Mouse (Mus musculus) stomach, postnatal 0 days (tissue): ENCODE measurements around the gene Ctnna2. TPM values are rescaled to one million over a fixed set of nuclear protein-coding genes. Genes with fewer than 3 reads are reported as not detected.
A peak's percentile ranks its signal among the peaks of the same experiment; 100 is the strongest.

Experiments
- ATAC-seq: fragments of 200-750 bp; cut with Nextera tagmentation; 2 replicates; pipeline ENCODE4 v1.8.0; 2017; ENCODE audit not compliant: low FRiP score, low TSS enrichment
- DNase-seq: peaks from one replicate; pipeline ENCODE4 v3.0.0-alpha.2; 2016; ENCODE audit warnings: low spot score
- H3K27ac ChIP-seq: fragments of 300-500 bp; sonication (generic); replicated peaks from 2 replicates; pipeline ENCODE4 v1.5.1; 2014; ENCODE audit warnings: mild to moderate bottlenecking, control low read depth
- H3K27me3 ChIP-seq: fragments of 300-500 bp; sonication (generic); 2 replicates; pipeline ENCODE4 v1.6.1; 2014; ENCODE audit warnings: low read length; ENCODE audit not compliant: control insufficient read depth, insufficient read depth
- H3K36me3 ChIP-seq: fragments of 300-500 bp; sonication (generic); 2 replicates; pipeline ENCODE4 v1.6.1; 2014; ENCODE audit warnings: low read length, mixed read lengths; ENCODE audit not compliant: control insufficient read depth, insufficient read depth
- H3K4me1 ChIP-seq: fragments of 300-500 bp; sonication (generic); replicated peaks from 2 replicates; pipeline ENCODE4 v1.6.1; 2014; ENCODE audit warnings: antibody characterized with exemption; ENCODE audit not compliant: control insufficient read depth, insufficient read depth
- H3K4me2 ChIP-seq: fragments of 300-500 bp; sonication (generic); replicated peaks from 2 replicates; pipeline ENCODE4 v1.6.1; 2014; ENCODE audit warnings: low read depth, mild to moderate bottlenecking, control low read depth, moderate library complexity
- H3K4me3 ChIP-seq: fragments of 300-500 bp; sonication (generic); 2 replicates; pipeline ENCODE4 v1.5.1; 2014; ENCODE audit warnings: low read depth, low read length, control low read depth
- H3K9ac ChIP-seq: fragments of 300-500 bp; sonication (generic); 2 replicates; pipeline ENCODE4 v1.6.1; 2014; ENCODE audit warnings: mild to moderate bottlenecking, low read length, control low read depth, mixed read lengths
- H3K9me3 ChIP-seq: fragments of 300-500 bp; sonication (generic); 2 replicates; pipeline ENCODE4 v1.6.1; 2016; ENCODE audit warnings: low read length; ENCODE audit not compliant: control insufficient read depth
- CTCF ChIP-seq: IDR thresholded peaks from 2 replicates; pipeline ENCODE4 v1.5.1; 2016; ENCODE audit warnings: antibody characterized with exemption, low read depth, mild to moderate bottlenecking, moderate library complexity
- EP300 ChIP-seq: optimal IDR thresholded peaks from 2 replicates; pipeline ENCODE3; 2016; ENCODE audit warnings: antibody characterized with exemption
- WGBS: fragments of 180-500 bp; shearing (Covaris S2); extraction: QIAGEN DNeasy Blood & Tissue Kit; methylation state at CpG from one replicate; pipeline ENCODE4 v1.1.7; 2014; 5-methylcytosine and 5-hydroxymethylcytosine counted together
- polyA plus RNA-seq: library from polyadenylated mRNA; unstranded; fragments of >200 nt; fragmentation: Nextera tagmentation; extraction: Ambion mirVana; gene quantifications from 2 replicates; pipeline ENCODE4 v1.2.1, GENCODE M21; 2015

Gene Ctnna2
- polyA plus RNA-seq, 1 experiment from 2014 or later, result 1.9 TPM

- TF ChIP-seq CTCF (no peak), EP300 (no peak)
- Histone ChIP-seq H3K27me3 (no peaks in the 10 kb centered on the region), H3K27ac (no peak overlapping the region), H3K9me3 (no peaks in the 10 kb centered on the region), H3K4me1 (no peaks in the 10 kb centered on the region), H3K4me3 (no peak overlapping the region), H3K36me3 (no peaks in the 10 kb centered on the region), H3K9ac (no peak overlapping the region), H3K4me2 (no peak overlapping the region)
- DNase-seq (no peak), ATAC-seq (no peak)
- whole genome bisulfite sequencing, result 46% methylated on average over 3 of the region's 3 CpGs
These were observed 401.9 kb downstream of the Ctnna2 start for GRCm38 (mm10) chr6:77577585-77577984.

GRCm38 (mm10) chr6:77572614-77573013 lies 406.9 kb downstream of the Ctnna2 start:
- ATAC-seq, result no peak
- TF ChIP-seq EP300 (no peak), CTCF (peak; percentile 61)

GRCm38 (mm10) chr6:77569851-77570250 lies 409.6 kb downstream of the Ctnna2 start:
- no peaks in the 10 kb centered on the region for H3K4me1 ChIP-seq
- no peak for DNase-seq
- H3K36me3 ChIP-seq, result no peaks in the 10 kb centered on the region
- ATAC-seq, result no peak
- no peaks in the 10 kb centered on the region for H3K9me3 ChIP-seq
- TF ChIP-seq CTCF, result no peak
- no peak for TF ChIP-seq EP300
- no peak overlapping the region for H3K9ac ChIP-seq
- no peak overlapping the region for H3K27ac ChIP-seq
- H3K4me2 ChIP-seq, result no peak overlapping the region
- H3K4me3 ChIP-seq, result no peak overlapping the region
- no peaks in the 10 kb centered on the region for H3K27me3 ChIP-seq
- 96% methylated on average over 3 of the region's 3 CpGs for WGBS

More at GRCm38 (mm10) chr6:77572614-77573013, 406.9 kb downstream of the Ctnna2 start:
- no peaks in the 10 kb centered on the region for H3K27me3 ChIP-seq
- H3K36me3 ChIP-seq, result no peaks in the 10 kb centered on the region
- no peaks in the 10 kb centered on the region for H3K9me3 ChIP-seq
- H3K9ac ChIP-seq, result no peak overlapping the region
- WGBS, result 43% methylated on average over 3 of the region's 3 CpGs
- no peak overlapping the region for H3K27ac ChIP-seq
- DNase-seq, result no peak
- H3K4me2 ChIP-seq, result no peak overlapping the region
- H3K4me3 ChIP-seq, result no peak overlapping the region
- no peaks in the 10 kb centered on the region for H3K4me1 ChIP-seq

GRCm38 (mm10) chr6:77556181-77556580 lies 423.3 kb downstream of the Ctnna2 start:
- Histone ChIP-seq H3K9me3 (no peaks in the 10 kb centered on the region), H3K27me3 (no peaks in the 10 kb centered on the region), H3K9ac (no peak overlapping the region), H3K4me1 (no peaks in the 10 kb centered on the region), H3K4me2 (no peak overlapping the region), H3K4me3 (no peak overlapping the region), H3K27ac (no peak overlapping the region), H3K36me3 (no peaks in the 10 kb centered on the region)
- no peak for ATAC-seq
- WGBS, result 34% methylated on average over 1 of the region's 1 CpGs
- no peak for DNase-seq
- TF ChIP-seq EP300, result no peak
- TF ChIP-seq CTCF, result no peak

GRCm38 (mm10) chr6:77537055-77537807 lies 442.3 kb downstream of the Ctnna2 start:
- 24% methylated on average over 15 of the region's 15 CpGs for WGBS
- no peaks in the 10 kb centered on the region for H3K9me3 ChIP-seq
- no peaks in the 10 kb centered on the region for H3K4me1 ChIP-seq
- no peak for DNase-seq
- no peak overlapping the region for H3K27ac ChIP-seq
- no peak overlapping the region for H3K9ac ChIP-seq
- no peaks in the 10 kb centered on the region for H3K27me3 ChIP-seq
- H3K4me3 ChIP-seq, result no peak overlapping the region
- no peak for ATAC-seq
- no peak for TF ChIP-seq EP300
- TF ChIP-seq CTCF, result no peak
- H3K4me2 ChIP-seq, result no peak overlapping the region
- no peaks in the 10 kb centered on the region for H3K36me3 ChIP-seq

- Histone ChIP-seq H3K36me3 (no peaks in the 10 kb centered on the region), H3K4me2 (no peak overlapping the region), H3K9ac (no peak overlapping the region), H3K9me3 (no peaks in the 10 kb centered on the region), H3K27ac (no peak overlapping the region), H3K4me3 (no peak overlapping the region), H3K4me1 (no peaks in the 10 kb centered on the region), H3K27me3 (no peaks in the 10 kb centered on the region)
- ATAC-seq (no peak), DNase-seq (no peak)
- 56% methylated on average over 2 of the region's 2 CpGs for WGBS
- no peak for TF ChIP-seq EP300
- TF ChIP-seq CTCF, result no peak
These were observed 451.9 kb downstream of the Ctnna2 start for GRCm38 (mm10) chr6:77527636-77528035.
